Mouse (Mus musculus) intestine, embryonic 15.5 days (tissue): ENCODE measurements at regions not wholly inside any gene's neighbourhood (a gene's known extent, or its start where the extent isn't known, plus 50 kb on each side); places are given as distances from the start of the nearest gene placed in this dataset.

Experiments used
- ATAC-seq: fragments of 200-750 bp; cut with Nextera tagmentation; 2 replicates; pipeline ENCODE4 v1.8.0; 2017; ENCODE audit warnings: moderate TSS enrichment, moderate library complexity
- H3K27ac ChIP-seq: fragments of 300-500 bp; sonication (generic); 2 replicates; pipeline ENCODE4 v1.5.1; 2015; ENCODE audit warnings: mild to moderate bottlenecking, inconsistent platforms
- H3K27me3 ChIP-seq: fragments of 300-500 bp; sonication (generic); replicated peaks from 2 replicates; pipeline ENCODE4 v1.6.1; 2015; ENCODE audit warnings: inconsistent platforms
- H3K36me3 ChIP-seq: fragments of 300-500 bp; sonication (generic); 2 replicates; pipeline ENCODE4 v1.6.1; 2015; ENCODE audit warnings: inconsistent platforms
- H3K4me1 ChIP-seq: fragments of 300-500 bp; sonication (generic); replicated peaks from 2 replicates; pipeline ENCODE4 v1.6.1; 2015; ENCODE audit warnings: inconsistent platforms
- H3K4me2 ChIP-seq: fragments of 300-500 bp; sonication (generic); replicated peaks from 2 replicates; pipeline ENCODE4 v1.6.1; 2015; ENCODE audit warnings: mild to moderate bottlenecking, inconsistent platforms
- H3K4me3 ChIP-seq: fragments of 300-500 bp; sonication (generic); replicated peaks from 2 replicates; pipeline ENCODE4 v1.5.1; 2015; ENCODE audit warnings: inconsistent platforms
- H3K9ac ChIP-seq: fragments of 300-500 bp; sonication (generic); 2 replicates; pipeline ENCODE4 v1.6.1; 2015; ENCODE audit warnings: inconsistent platforms
- H3K9me3 ChIP-seq: fragments of 300-500 bp; sonication (generic); 2 replicates; pipeline ENCODE4 v1.6.1; 2016; ENCODE audit warnings: inconsistent platforms
- WGBS: fragments of 180-500 bp; shearing (Covaris S2); methylation state at CpG from one replicate; pipeline ENCODE4 v1.1.7; 2015; 5-methylcytosine and 5-hydroxymethylcytosine counted together

DNA sequence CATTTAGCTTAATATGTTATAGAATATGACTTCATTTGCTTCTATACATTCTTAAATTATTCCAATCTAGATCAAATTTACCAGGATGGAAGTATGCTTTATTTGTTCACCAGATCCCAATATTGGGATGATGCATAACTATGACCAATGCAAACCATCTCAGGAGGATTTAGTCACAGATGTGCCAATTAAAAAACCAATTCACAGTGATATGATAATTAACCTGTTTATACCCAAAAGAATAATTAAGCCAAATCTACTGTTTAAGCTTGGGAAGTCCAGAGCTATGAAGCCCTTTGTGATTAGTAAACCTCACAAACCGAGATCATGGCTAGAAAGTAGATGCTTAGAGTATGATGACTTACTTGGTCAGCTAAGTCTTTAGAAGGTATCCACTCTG lies 397.4 kb downstream of the Lrriq3 start:
- Histone ChIP-seq H3K36me3 (no peaks in the 10 kb centered on the region), H3K4me1 (no peaks in the 10 kb centered on the region), H3K4me3 (no peak overlapping the region), H3K9me3 (no peaks in the 10 kb centered on the region), H3K27me3 (no peaks in the 10 kb centered on the region), H3K4me2 (no peak overlapping the region), H3K27ac (no peak overlapping the region), H3K9ac (no peak overlapping the region)
- no peak for ATAC-seq
- WGBS, result 61% methylated on average over 1 of the region's 1 CpGs

- Histone ChIP-seq H3K4me2 (no peak overlapping the region), H3K27ac (no peak overlapping the region)
- no peak for ATAC-seq
Measured at GRCm38 (mm10) chr3:155510161-155510857, 417.1 kb downstream of the Lrriq3 start.

GRCm38 (mm10) chr3:155513885-155514284 lies 420.7 kb downstream of the Lrriq3 start:
- no peak overlapping the region for H3K4me3 ChIP-seq
- no peak for ATAC-seq

More at GRCm38 (mm10) chr3:155510161-155510857, 417.1 kb downstream of the Lrriq3 start:
- H3K27me3 ChIP-seq, result no peaks in the 10 kb centered on the region
- no peaks in the 10 kb centered on the region for H3K4me1 ChIP-seq
- H3K9ac ChIP-seq, result no peak overlapping the region
- 86% methylated on average over 1 of the region's 1 CpGs for WGBS
- H3K9me3 ChIP-seq, result no peaks in the 10 kb centered on the region
- H3K36me3 ChIP-seq, result no peaks in the 10 kb centered on the region
- no peak overlapping the region for H3K4me3 ChIP-seq

DNA sequence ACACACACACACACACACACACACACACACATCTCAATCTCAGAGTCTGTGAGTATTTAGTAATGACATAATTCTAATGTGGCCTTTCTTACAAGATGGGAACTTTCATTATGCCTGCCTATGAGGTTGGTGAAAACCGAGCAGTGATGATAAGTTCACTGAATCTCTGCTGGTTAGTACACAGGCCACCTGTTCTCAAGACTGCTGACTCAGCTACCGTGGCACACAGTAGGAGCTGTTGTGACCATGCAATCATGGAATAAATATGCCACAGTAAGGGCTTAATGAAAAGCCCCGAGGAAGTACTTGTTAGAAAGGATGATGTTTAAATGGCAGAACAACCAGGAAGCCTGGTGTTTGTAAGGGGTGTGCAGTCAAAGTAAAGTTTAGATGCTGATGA lies 436.1 kb downstream of the Lrriq3 start:
- H3K4me1 ChIP-seq, result no peaks in the 10 kb centered on the region
- H3K9ac ChIP-seq, result no peak overlapping the region
- H3K9me3 ChIP-seq, result no peaks in the 10 kb centered on the region
- H3K4me3 ChIP-seq, result no peak overlapping the region
- WGBS, result 73% methylated on average over 3 of the region's 3 CpGs
- no peaks in the 10 kb centered on the region for H3K27me3 ChIP-seq
- no peak overlapping the region for H3K27ac ChIP-seq
- ATAC-seq, result no peak
- H3K36me3 ChIP-seq, result no peaks in the 10 kb centered on the region
- no peak overlapping the region for H3K4me2 ChIP-seq

More at GRCm38 (mm10) chr3:155513885-155514284, 420.7 kb downstream of the Lrriq3 start:
- Histone ChIP-seq H3K27me3 (no peaks in the 10 kb centered on the region), H3K36me3 (no peaks in the 10 kb centered on the region), H3K9me3 (no peaks in the 10 kb centered on the region), H3K4me2 (no peak overlapping the region), H3K9ac (no peak overlapping the region), H3K27ac (no peak overlapping the region), H3K4me1 (no peaks in the 10 kb centered on the region)
- 77% methylated on average over 2 of the region's 2 CpGs for WGBS

DNA sequence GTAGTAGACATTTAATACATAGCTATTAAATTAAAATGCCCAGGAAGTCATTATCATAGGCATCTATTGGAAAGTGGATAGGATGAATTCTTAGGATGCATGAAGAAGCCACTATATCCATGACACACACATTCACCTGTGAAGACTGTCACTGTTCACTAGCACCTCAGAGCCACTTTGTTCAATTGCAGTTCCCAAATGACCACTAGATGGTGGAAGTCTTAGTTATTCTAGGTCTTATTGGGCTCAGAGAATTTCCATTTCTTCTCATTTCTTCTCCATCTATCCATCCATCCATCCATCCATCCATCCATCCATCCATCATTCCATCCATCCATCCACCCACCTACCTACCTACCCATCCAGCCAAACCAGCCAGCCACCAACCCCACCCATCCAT lies 437.6 kb downstream of the Lrriq3 start:
- ATAC-seq, result no peak
- no peak overlapping the region for H3K27ac ChIP-seq
- no peaks in the 10 kb centered on the region for H3K9me3 ChIP-seq

GRCm38 (mm10) chr3:155532075-155532474 lies 438.8 kb downstream of the Lrriq3 start:
- Histone ChIP-seq H3K9ac (no peak overlapping the region), H3K9me3 (no peaks in the 10 kb centered on the region), H3K4me3 (no peak overlapping the region), H3K27me3 (no peaks in the 10 kb centered on the region), H3K4me1 (no peaks in the 10 kb centered on the region), H3K4me2 (no peak overlapping the region), H3K27ac (no peak overlapping the region), H3K36me3 (no peaks in the 10 kb centered on the region)
- no peak for ATAC-seq
- WGBS, result 84% methylated on average over 4 of the region's 4 CpGs

More for the DNA sequence above, 437.6 kb downstream of the Lrriq3 start:
- H3K4me2 ChIP-seq, result no peak overlapping the region
- H3K4me1 ChIP-seq, result no peaks in the 10 kb centered on the region
- no peak overlapping the region for H3K9ac ChIP-seq
- no peaks in the 10 kb centered on the region for H3K27me3 ChIP-seq
- no peaks in the 10 kb centered on the region for H3K36me3 ChIP-seq
- H3K4me3 ChIP-seq, result no peak overlapping the region

DNA sequence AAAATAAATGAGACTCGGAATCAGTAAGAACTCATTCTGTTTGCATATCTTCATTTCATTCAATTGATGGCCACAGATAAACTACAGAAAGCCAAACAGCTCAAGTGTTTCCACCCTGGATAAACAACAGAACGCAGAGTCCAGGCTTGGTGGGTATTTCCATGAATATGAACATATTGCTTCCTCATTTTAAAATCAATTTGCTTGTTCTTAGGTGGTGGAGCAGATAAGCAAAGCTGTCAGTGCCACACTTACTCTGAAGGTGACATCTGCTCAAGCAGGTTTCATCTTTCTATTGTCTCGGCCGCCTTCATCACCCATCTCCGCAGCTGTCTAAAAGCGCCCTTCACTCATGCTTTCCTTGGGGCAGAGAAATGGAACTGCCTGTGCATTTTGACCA lies 455.0 kb downstream of the Lrriq3 start:
- Histone ChIP-seq H3K27me3 (no peaks in the 10 kb centered on the region), H3K36me3 (no peaks in the 10 kb centered on the region), H3K4me1 (no peaks in the 10 kb centered on the region), H3K9ac (no peak overlapping the region), H3K4me2 (no peak overlapping the region), H3K9me3 (no peaks in the 10 kb centered on the region), H3K4me3 (no peak overlapping the region), H3K27ac (no peak overlapping the region)
- ATAC-seq, result no peak
- WGBS, result 75% methylated on average over 6 of the region's 6 CpGs

- WGBS, result 51% methylated on average over 2 of the region's 2 CpGs
- Histone ChIP-seq H3K4me1 (no peaks in the 10 kb centered on the region), H3K4me2 (no peak overlapping the region), H3K9me3 (no peaks in the 10 kb centered on the region), H3K27ac (no peak overlapping the region), H3K36me3 (no peaks in the 10 kb centered on the region), H3K9ac (no peak overlapping the region), H3K4me3 (no peak overlapping the region), H3K27me3 (no peaks in the 10 kb centered on the region)
- ATAC-seq, result no peak
Measured at GRCm38 (mm10) chr3:155577111-155577510, 483.9 kb downstream of the Lrriq3 start.

- Histone ChIP-seq H3K9me3 (no peaks in the 10 kb centered on the region), H3K4me2 (no peak overlapping the region), H3K4me3 (no peak overlapping the region), H3K27ac (no peak overlapping the region), H3K9ac (no peak overlapping the region), H3K27me3 (no peaks in the 10 kb centered on the region), H3K4me1 (no peaks in the 10 kb centered on the region), H3K36me3 (no peaks in the 10 kb centered on the region)
- 0 out of 2 replicates have a peak, but pooled peaks have one; percentile 36 for ATAC-seq
- WGBS, result 21% methylated on average over 1 of the region's 1 CpGs
Measured at GRCm38 (mm10) chr3:155604001-155604400, 510.8 kb downstream of the Lrriq3 start.
